In the genomic region with DNA sequence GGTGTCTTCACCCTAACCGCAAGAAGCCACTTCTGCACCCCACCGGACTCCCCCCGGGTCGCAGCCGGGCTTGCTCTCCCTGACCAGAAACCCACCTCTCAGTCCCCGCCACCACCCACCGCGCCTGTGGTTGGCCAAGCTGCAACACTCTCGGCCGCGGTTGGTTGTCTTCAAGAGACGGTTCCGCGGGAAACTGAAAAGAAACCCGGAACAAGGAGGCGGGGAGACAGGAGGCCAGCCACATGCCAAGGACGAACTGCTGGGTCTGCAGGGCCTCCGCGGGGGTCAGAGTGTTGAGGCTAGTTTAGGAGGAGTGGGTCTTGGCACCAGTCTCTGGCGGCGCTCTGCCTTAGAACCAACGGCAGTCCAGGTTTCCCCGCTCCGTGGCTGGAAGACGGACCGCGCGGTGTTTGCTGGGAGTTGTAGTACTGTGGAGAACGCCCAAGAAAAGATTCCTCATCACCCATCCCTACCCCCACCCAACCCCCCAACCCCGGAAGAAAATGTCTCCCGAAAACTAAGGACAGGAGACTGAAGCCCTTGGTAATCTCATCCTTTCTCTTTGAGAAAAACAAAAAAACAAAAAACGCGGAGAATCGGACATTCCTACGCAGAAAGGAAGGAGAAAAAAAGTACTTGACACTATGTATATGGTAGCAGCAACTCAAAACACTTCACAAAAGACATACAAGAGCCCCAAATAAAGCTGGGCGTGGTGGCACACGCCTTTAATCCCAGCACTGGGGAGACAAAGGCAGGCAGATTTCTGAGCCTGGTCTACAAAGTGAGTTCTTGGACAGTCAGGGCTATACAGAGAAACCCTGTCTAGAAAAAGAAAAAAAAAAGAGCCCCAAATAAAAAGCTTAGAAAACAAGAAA, we compare ENCODE assay signal across 8 mouse cellular contexts. TPM values are rescaled to one million over a fixed set of nuclear protein-coding genes. Genes with fewer than 3 reads are reported as not detected.
A peak's percentile ranks its signal among the peaks of the same experiment; 100 is the strongest.
DNase-seq lines count a peak whose midpoint lies in the region; ATAC-seq and TF ChIP-seq lines count a peak whose summit lies in the region.

A gene (minus strand): TSS at position 346 of the 878 bp plus-strand sequence.

- DNase-seq in heart, adult 8-10 months (ENCODE audit: low spot score), result peak; percentile 88
- peak; percentile 82 for DNase-seq in kidney, adult 9 months
- DNase-seq in limb, embryonic 14.5 days (ENCODE audit: low spot score), result peak; percentile 90
- DNase-seq in spleen, postnatal 10 days (ENCODE audit: low spot score in 2 of 2), result peak; percentile 80 to 87

- no peak for TF ChIP-seq CTCF in C2C12 (IDR thresholded peaks at IDR 0.05; ENCODE audit: control insufficient read depth, insufficient read depth, insufficient read length)
- TF ChIP-seq CTCF in bone marrow macrophage, adult 2 months (IDR thresholded peaks at IDR 0.05; ENCODE audit: low read depth, low read length), result no peak

- peak within 1 kb of the TSS; percentile 23 for H3K9ac ChIP-seq in embryonic facial prominence, embryonic 15.5 days
- peak within 1 kb of the TSS; percentile 61 for H3K9ac ChIP-seq in limb, embryonic 14.5 days (ENCODE audit: low read depth, low read length, severe bottlenecking)
- peak within 1 kb of the TSS; percentile 69 for H3K9ac ChIP-seq in midbrain, embryonic 16.5 days (ENCODE audit: low read depth, low read length)

- no peaks in the 10 kb centered on the region for H3K9me3 ChIP-seq in embryonic facial prominence, embryonic 15.5 days (replicated peaks)
- H3K9me3 ChIP-seq in limb, embryonic 14.5 days (ENCODE audit: control insufficient read depth, low read length), result no peaks in the 10 kb centered on the region
- H3K9me3 ChIP-seq in midbrain, embryonic 16.5 days (replicated peaks; ENCODE audit: control insufficient read depth, low read length, poor library complexity, severe bottlenecking), result no peaks in the 10 kb centered on the region

- peak within 1 kb of the TSS; percentile 59 for H3K27ac ChIP-seq in bone marrow macrophage, adult 2 months (ENCODE audit: insufficient read depth, low read depth, low read length)
- H3K27ac ChIP-seq in embryonic facial prominence, embryonic 15.5 days (replicated peaks), result peak within 1 kb of the TSS; percentile 39
- peak within 1 kb of the TSS; percentile 28; the same call in 1 of the 2 replicates for H3K27ac ChIP-seq in limb, embryonic 14.5 days (replicated peaks; ENCODE audit: low read depth, low read length)
- peak within 1 kb of the TSS; percentile 50 for H3K27ac ChIP-seq in midbrain, embryonic 16.5 days (ENCODE audit: low read length)

- peak; percentile 90 for ATAC-seq in embryonic facial prominence, embryonic 15.5 days (ENCODE audit: insufficient number of reproducible peaks, low FRiP score, low TSS enrichment, low read depth)
- peak; percentile 91 for ATAC-seq in limb, embryonic 14.5 days (ENCODE audit: low FRiP score, low read depth)
- ATAC-seq in midbrain, embryonic 16.5 days, result peak; percentile 93

- no peaks in the 10 kb centered on the region for H3K36me3 ChIP-seq in C2C12 (ENCODE audit: control insufficient read depth, insufficient read depth)
- H3K36me3 ChIP-seq in embryonic facial prominence, embryonic 15.5 days, result no peaks in the 10 kb centered on the region
- no peaks in the 10 kb centered on the region for H3K36me3 ChIP-seq in limb, embryonic 14.5 days (ENCODE audit: control insufficient read depth, insufficient read depth, low read length)
- no peaks in the 10 kb centered on the region for H3K36me3 ChIP-seq in midbrain, embryonic 16.5 days (ENCODE audit: control insufficient read depth, insufficient read depth, low read length)

- H3ac ChIP-seq in C2C12 (ENCODE audit: control insufficient read depth, insufficient read length, low read depth), result peak within 1 kb of the TSS; percentile 78

- 1% methylated on average over 37 of the region's 37 CpGs for WGBS in embryonic facial prominence, embryonic 15.5 days
- 1% methylated on average over 37 of the region's 37 CpGs for WGBS in limb, embryonic 14.5 days
- under 1% methylated on average over 37 of the region's 37 CpGs for WGBS in midbrain, embryonic 16.5 days

- H3K27me3 ChIP-seq in C2C12 (ENCODE audit: control insufficient read depth, insufficient read depth, insufficient read length), result no peaks in the 10 kb centered on the region
- no peaks in the 10 kb centered on the region for H3K27me3 ChIP-seq in embryonic facial prominence, embryonic 15.5 days
- H3K27me3 ChIP-seq in limb, embryonic 14.5 days (ENCODE audit: control insufficient read depth, insufficient read depth, low read length), result no peaks in the 10 kb centered on the region
- H3K27me3 ChIP-seq in midbrain, embryonic 16.5 days (ENCODE audit: control insufficient read depth, insufficient read depth, low read depth, low read length), result no peaks in the 10 kb centered on the region

- TF ChIP-seq POLR2A in bone marrow macrophage, adult 2 months (IDR thresholded peaks at IDR 0.05; ENCODE audit: borderline replicate concordance, low read depth, low read length), result no peak
- TF ChIP-seq POLR2A in limb, embryonic 14.5 days (IDR thresholded peaks at IDR 0.05; ENCODE audit: borderline replicate concordance, extremely low read depth, insufficient read depth, insufficient read length), result 0 out of 2 replicates have a peak, but pooled peaks have one; percentile 16

- H3K4me3 ChIP-seq in C2C12 (ENCODE audit: insufficient read depth, poor library complexity, severe bottlenecking), result peak within 1 kb of the TSS; percentile 42
- peak within 1 kb of the TSS; percentile 93 for H3K4me3 ChIP-seq in bone marrow macrophage, adult 2 months (ENCODE audit: insufficient read depth, low read length)
- H3K4me3 ChIP-seq in embryonic facial prominence, embryonic 15.5 days (replicated peaks), result peak within 1 kb of the TSS; percentile 86
- peak within 1 kb of the TSS; percentile 74 for H3K4me3 ChIP-seq in limb, embryonic 14.5 days (replicated peaks; ENCODE audit: low read length)
- peak within 1 kb of the TSS; percentile 83 for H3K4me3 ChIP-seq in midbrain, embryonic 16.5 days (ENCODE audit: low read depth, low read length)

- H3K4me2 ChIP-seq in embryonic facial prominence, embryonic 15.5 days (replicated peaks), result peak within 1 kb of the TSS; percentile 80
- peak within 1 kb of the TSS; percentile 83 for H3K4me2 ChIP-seq in limb, embryonic 14.5 days (replicated peaks; ENCODE audit: low read depth, low read length, severe bottlenecking)
- peak within 1 kb of the TSS; percentile 95 for H3K4me2 ChIP-seq in midbrain, embryonic 16.5 days (ENCODE audit: low read length)

- no peaks in the 10 kb centered on the region for H3K79me2 ChIP-seq in C2C12 (ENCODE audit: control insufficient read depth, insufficient read depth)

- H3K4me1 ChIP-seq in bone marrow macrophage, adult 2 months (ENCODE audit: control insufficient read depth, insufficient read depth, low read length), result peaks cover 7% of the 10 kb centered on the region; the same call in 1 of the 2 replicates
- peaks cover 13% of the 10 kb centered on the region for H3K4me1 ChIP-seq in embryonic facial prominence, embryonic 15.5 days
- peaks cover 5% of the 10 kb centered on the region for H3K4me1 ChIP-seq in limb, embryonic 14.5 days (ENCODE audit: control insufficient read depth, insufficient read depth, low read length)
- H3K4me1 ChIP-seq in midbrain, embryonic 16.5 days (ENCODE audit: control insufficient read depth, insufficient read depth, low read length), result peaks cover 9% of the 10 kb centered on the region

- H3K79me3 ChIP-seq in C2C12 (ENCODE audit: low read depth), result no peaks in the 10 kb centered on the region

TF ChIP-seq in C2C12, 6 proteins besides CTCF, POLR2A, EP300 and RAD21:
- no peak for TF ChIP-seq FOSL1 (IDR thresholded peaks at IDR 0.05; ENCODE audit: insufficient read depth, low read length, poor library complexity, severe bottlenecking)
- no peak for TF ChIP-seq MYOG (IDR thresholded peaks at IDR 0.05; ENCODE audit: control insufficient read depth, extremely low read depth, insufficient read length)
- TF ChIP-seq CEBPB (IDR thresholded peaks at IDR 0.05; ENCODE audit: low read depth), result no peak
- no peak for TF ChIP-seq MYOD1 (IDR thresholded peaks at IDR 0.05; ENCODE audit: control insufficient read depth, insufficient read length, low read depth)
- TF ChIP-seq MAX (IDR thresholded peaks at IDR 0.05), result no peak
- no peak for TF ChIP-seq USF1 (IDR thresholded peaks at IDR 0.05; ENCODE audit: low read depth)
TF ChIP-seq in C2C12: peak in this region for 0.

RNA-seq across cellular contexts. Expression of the gene that starts here (rescaled TPM):
- polyA plus RNA-seq in C2C12 (2012; fragmentation: generic; extraction: Trizol), result 3.2 TPM
- 13.3 and 23.9 TPM in 2 replicates for polyA plus RNA-seq in bone marrow macrophage, adult 2 months (2012; ENCODE audit: insufficient read depth, insufficient read length, missing spikeins)
- polyA plus RNA-seq in embryonic facial prominence, embryonic 15.5 days (2015; fragmentation: Nextera tagmentation; extraction: Ambion mirVana), result 19.8 and 22.3 TPM in 2 replicates
- 1 to 10 TPM; 1.7 to 2.8 (median 2.2) TPM for total RNA-seq in heart, adult 8-10 months (2022)
- 31.3 and 33.6 TPM in 2 replicates for polyA plus RNA-seq in limb, embryonic 14.5 days (2012; rRNA removed)
- 20.1 and 20.4 TPM in 2 replicates for polyA plus RNA-seq in limb, embryonic 14.5 days (2014; fragmentation: Nextera tagmentation; extraction: Ambion mirVana)
- 26.9 and 30.0 TPM in 2 replicates for polyA plus RNA-seq in midbrain, embryonic 16.5 days (2015; fragmentation: Nextera tagmentation; extraction: Ambion mirVana)

Comparison
In these comparisons a context has a peak if more than half of its experiments do, and no peak if none do; other contexts are left out.
1. Peak in every context shown above with its lines: DNase-seq, ATAC-seq, H3K4me3 ChIP-seq and H3K27ac ChIP-seq.
2. H3K4me3 ChIP-seq: peak in every context shown above with its lines; median percentile 93 in bone marrow macrophage, adult 2 months; 86 in embryonic facial prominence, embryonic 15.5 days; 83 in midbrain, embryonic 16.5 days; 74 in limb, embryonic 14.5 days; 42 in C2C12.